Mouse (Mus musculus) right cerebral cortex, adult 2 months (tissue): ENCODE data around the gene Hao2.

Source experiments
- DNase-seq, 2 experiments: peaks; one replicate each; pipeline ENCODE4 v3.0.0; 2021 to 2022; ENCODE audit warnings: low spot score in 2 of 2

Gene Hao2

GRCm38 (mm10) chr3:98858051-98858450, 35.0 kb downstream of the Hao2 start:
- no peak for DNase-seq

DNA sequence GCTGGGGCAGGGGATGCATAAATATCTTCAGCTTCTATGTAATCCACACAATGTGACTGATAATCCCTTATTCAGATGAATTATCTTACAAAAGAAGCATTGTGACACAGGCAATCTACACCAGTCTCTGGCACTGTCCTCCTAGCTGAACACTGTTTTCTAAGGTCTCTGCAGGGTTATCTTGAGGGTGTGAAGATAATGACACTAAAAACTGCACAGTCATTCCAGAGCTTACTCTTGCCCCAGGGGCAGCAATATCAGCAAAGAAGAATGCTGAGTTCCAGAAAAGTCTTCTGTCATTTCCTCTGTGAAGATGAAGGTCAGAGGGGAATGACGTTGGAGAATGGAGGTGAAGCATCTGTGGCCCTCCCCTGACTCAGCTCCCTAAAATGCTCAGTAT, 36.1 kb downstream of the Hao2 start:
- no peak for DNase-seq

GRCm38 (mm10) chr3:98855160-98855559, 37.9 kb downstream of the Hao2 start:
- no peak for DNase-seq

GRCm38 (mm10) chr3:98853685-98854084, 39.4 kb downstream of the Hao2 start:
- no peak for DNase-seq

DNA sequence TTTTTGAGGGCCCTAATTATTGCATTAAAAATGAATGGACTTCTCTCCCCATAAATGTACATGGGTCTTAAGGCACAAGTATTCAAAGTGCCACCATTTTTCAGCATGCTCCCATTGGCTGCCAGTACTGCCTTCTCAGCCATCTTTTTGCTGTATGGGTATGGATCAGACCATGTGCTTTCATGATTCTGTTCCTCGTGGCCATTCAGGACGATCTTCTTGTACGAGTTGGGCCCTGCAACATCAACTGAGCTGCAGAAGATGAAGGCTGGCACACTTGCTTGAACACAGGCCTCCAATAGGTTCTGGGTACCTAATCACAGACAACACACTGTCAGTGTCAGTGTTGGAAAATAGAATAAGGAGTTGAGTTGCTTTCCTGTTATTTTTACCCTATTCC, 40.0 kb downstream of the Hao2 start:
- no peak for DNase-seq

- DNase-seq, result no peak
These were observed 40.4 kb downstream of the Hao2 start for GRCm38 (mm10) chr3:98852631-98853030.

DNA sequence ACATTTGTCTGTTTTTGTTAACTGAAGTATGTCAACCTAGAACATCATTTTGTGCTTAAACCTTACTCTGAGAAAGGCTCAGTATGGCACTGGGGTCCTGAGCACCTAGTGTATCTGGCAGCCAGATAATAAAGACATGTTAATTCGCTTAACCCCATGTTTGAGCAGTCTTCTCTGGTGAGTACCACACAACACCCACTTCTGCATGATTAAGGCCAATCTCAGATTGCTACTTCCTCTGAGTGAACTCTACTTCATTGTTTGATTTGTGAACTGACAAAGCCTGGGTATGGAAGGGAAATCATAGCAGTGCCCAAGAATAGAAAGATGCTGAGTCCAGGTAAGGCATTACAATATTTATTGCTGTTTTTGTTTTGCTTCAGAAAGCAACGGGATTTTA, 41.2 kb downstream of the Hao2 start:
- DNase-seq, result no peak

- no peak for DNase-seq
These were observed 42.8 kb downstream of the Hao2 start for GRCm38 (mm10) chr3:98850262-98850661.

DNA sequence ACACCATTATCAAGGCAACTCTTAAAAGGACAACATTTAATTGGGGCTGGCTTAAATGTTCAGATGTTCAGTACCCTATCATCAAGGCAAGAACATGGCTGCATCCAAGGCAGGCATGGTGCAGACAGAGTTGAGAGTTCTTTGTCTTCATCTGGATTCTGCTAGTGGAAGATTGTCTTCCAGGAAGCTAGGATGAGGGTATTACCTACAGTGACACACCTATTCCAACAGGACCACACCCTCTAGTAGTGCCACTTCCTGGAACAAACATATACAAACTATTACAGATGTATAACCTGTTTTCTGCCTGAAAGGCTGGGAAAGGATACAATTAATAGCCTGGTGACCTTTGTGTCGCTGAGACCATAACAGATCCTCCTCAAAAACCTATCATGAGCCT, 44.1 kb downstream of the Hao2 start:
- no peak for DNase-seq
